Mouse (Mus musculus): ENCODE measurements at regions not wholly inside any gene's neighbourhood (a gene's known extent, or its start where the extent isn't known, plus 50 kb on each side); places are given as distances from the start of the nearest gene placed in this dataset.
"Not testable (repeated sequence)": the region's sequence is repeated elsewhere in the genome, so short reads cannot be mapped to it uniquely, and the experiment has no call there.

DNA sequence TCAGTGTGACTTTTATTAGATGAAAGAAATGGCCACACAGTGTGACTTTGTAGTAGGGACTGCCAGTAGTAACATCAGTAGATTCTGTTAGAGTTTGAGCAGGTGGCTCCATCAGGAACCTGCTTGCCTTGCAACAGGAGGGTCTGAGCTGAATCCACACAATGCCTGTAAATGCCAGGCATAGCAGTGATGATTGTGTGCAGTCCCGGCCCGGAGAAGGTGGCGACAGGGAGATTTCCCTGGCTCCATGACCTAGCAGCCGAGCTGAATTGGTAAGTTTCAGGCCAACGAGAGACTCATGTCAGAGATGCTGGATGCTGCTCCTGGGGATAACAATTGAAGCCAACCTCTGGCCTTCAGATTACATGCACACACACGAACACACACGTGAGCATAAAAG, 102.8 kb upstream of the Tbl1xr1 start:
- no peak for DNase-seq

DNA sequence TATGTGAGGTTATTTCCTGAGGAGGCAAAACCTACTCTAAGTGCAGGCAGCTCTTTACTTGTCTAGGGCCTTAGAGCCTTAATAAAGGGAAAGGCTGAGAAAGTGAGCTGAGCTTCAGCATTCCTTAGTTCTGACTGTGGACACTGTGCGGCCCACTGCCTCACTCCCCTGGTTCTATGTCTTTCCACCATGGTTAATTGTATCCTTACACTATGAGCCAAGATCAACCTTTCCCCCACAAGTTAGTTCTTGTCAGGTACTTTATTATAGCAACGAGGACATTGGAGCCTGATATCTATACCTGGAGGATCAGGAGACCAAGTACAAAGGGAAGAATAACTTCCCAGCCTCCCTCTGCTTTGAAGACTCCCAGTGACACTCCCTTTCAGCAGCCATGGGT, 101.7 kb upstream of the Tbl1xr1 start:
- no peak for DNase-seq

DNA sequence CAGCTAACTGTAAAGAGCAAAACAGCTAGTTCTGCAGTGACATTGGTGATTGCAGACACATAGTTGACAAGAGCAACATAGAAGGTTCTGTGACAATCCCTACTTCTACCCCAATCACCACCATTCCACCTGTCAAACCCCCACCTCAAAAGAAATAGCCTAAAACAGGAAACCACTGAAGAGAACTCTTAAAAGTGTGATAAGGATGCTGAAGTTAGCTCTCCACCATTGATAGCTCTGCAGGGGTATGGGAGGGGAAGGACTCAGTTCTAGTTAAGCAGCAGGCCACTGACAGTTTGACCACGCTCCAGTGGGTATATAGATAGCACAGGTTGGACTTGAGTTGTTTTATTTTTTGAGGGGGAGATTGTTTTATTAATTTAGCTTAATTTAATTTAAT, 98.7 kb upstream of the Tbl1xr1 start:
- DNase-seq = no peak

DNA sequence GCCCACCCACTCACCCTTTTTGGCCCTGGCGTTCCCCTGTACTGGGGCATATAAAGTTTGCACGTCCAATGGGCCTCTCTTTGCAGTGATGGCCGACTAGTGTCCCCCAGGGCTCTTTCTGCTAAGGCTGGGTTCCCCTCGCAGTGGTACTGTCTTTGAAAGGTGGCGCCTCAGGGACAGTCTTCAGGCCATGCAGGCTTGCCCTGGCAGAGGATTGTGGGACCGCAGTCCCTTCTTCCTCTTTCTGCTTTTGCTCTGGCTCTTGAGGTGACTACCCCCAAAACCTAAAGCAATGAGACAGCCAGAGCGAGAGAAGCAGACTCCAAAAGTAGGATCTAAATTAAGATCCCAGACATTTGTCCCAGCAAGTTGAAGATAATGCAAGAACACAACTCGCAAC, 93.5 kb upstream of the Tbl1xr1 start:
- no peak for DNase-seq

DNA sequence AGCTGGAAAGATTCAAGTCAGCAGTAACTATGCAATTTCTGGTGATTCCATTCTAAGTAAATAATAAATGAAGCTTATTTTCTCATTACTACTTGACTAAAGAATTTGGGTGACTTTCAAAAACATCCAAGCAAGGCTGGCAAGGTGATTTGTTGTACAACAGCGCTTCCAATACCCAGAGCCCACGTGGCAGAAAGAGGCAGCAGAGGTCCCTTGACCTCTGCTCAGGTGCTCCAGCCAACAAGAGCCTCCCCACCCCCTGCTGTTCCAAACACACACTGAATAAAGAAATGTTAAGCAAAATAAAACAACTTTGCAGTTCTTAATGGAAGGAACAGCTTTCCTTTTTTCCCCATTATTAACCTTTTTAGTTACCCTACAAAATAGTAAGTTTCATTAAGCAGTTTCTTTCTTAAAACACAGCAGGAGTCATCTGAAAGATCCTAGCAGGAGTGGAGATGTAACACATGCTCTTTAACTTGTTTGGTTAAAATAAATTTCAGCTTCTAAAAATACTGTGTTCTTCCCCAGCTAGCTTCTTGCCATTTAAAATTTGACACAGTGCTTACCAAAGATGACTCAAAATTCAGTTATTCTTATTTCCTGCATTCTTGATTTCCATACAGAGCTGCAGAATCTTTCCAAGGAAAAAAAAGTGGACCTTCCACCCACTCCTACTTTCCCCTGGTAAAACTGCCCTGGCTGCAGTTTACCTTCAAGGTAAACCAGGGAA, 92.3 kb upstream of the Tbl1xr1 start:
- no peak for DNase-seq

DNA sequence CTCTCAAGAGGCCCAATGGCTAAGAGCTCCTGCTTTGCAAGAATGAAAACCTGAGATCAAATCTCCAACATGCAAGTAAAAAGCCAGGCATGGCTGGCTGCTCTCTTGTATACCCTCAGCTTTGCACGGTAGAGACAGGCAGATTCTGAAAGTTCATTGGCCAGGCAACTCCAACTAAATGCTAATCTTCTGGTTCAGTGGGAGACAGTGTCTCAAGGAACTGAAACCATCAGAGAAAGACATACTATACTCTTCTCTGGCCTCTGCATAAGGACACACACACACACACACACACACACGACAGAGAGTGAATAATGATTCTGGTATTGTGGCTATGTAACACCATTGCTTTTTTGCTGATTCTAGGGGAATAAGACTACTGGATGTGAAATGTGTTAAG, 91.6 kb upstream of the Tbl1xr1 start:
- DNase-seq = no peak

DNA sequence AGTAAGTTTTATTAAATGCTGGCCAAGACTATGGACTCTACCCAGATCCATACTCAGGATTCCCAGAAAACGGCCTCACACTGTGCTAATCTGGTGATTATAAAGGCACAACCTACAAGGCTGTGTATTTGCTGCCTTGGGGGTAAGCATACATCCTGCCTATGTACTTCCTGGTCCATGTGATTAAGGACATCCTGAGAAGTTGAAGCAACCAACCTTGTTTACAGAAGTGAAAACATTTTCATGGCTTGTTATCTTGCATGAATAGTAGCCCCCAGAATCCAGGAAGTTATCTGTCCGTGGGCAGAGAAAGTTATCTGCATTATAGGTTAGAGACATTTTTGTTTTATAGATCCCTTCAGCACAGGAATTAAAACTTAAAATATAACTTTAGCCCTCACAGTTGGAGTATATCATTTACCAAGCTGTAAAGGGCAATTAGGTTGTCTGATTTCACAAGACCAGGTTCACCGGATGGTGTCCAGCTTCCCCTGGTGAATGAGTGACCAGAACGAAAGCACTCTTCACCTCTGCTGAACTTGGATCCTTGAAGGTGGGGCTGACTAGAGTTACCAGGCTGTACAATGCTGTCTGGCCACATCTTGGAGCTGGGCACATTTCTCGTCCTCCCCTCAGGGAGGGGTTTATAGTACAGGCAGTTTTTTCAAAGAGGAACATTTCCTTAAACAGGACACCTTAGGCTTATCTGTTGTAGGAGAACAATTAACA, 90.1 kb upstream of the Tbl1xr1 start:
- DNase-seq = no peak

DNA sequence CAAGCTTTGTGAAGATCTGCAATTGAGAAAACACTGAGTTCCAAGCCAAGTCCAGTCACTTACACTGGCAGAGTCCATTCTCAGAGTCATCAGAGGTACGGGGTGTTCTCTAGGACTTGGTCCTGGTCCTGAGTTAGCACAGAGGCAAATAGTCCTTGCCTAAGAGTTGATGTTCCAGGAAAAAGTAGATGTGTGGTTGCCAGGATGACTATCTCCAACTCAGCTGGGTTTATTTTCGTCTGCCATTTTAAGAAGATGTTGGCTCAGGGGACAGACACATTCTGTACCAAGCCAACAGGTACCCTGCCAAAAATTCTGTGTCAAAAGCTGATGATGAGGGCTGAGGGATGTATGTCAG, 89.6 kb upstream of the Tbl1xr1 start:
- no peak for DNase-seq

DNA sequence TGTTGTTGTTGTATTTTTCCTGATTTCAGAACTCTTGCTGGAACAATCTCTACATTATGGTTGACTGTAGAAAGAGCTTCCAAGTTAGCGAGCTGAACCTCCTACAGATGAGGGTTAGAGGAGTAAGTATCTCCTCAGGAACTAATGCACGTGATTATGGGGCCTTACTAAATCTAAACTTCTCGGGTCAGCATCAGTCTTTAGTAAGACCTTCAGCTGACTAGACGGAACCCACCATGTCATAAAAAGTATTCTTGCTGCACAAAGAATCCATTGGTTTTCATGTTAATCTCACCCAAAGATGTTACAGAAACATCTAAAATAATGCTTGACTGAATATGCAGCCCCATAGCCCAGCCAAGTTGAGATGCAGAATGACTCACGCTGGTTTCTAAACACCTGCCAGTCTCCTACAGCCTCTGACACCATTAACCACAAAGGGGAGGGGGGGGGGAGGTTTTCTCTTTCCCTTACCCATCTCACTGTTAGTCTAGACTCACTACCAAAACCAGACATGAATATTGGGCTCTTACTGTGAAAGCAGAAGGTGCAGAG, 88.9 kb upstream of the Tbl1xr1 start:
- no peak for DNase-seq

DNA sequence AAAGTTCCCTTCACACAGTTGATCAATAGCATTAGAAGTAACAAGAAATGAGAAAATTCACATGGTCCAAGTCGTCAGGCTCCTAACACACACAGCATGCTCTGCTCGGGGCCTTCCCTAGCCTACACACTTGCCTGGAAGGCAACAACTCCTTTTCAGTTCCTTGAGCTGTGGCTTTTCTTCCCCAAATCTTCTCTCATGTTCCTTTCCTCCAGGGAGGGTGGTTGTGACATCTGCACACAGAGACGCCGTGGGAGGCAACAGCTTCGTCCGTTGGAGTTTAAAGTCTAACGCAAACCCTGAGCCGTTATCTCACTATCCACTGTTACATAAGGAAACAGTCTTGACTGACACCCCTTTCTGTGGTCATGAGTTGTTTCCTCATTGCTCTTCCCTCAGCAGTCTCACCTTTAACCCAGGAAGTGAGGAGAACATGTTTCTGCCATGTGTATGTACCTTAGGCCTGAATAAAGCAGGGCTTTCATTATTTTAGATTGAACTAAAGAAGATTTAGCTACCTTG, 88.4 kb upstream of the Tbl1xr1 start:
- DNase-seq = no peak

DNA sequence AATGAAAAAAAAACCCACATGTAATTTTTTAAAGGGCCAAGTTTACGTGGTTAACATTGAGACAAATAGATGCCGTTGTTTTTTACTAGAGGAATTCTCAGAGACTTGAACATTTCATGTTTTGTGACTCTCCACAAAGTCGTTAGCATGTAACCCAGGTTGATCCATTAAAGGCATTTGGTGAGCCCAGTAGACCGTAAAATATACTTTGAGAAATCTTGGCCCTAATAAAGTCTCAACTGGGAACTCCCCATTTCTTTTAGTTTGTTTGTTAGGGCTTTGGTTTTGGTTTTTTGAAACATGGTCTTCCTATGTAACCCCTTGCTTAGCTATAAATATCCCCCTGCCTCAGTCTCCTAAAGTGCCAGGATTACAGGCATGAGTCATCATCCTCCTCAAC, 85.9 kb upstream of the Tbl1xr1 start:
- no peak for DNase-seq

DNA sequence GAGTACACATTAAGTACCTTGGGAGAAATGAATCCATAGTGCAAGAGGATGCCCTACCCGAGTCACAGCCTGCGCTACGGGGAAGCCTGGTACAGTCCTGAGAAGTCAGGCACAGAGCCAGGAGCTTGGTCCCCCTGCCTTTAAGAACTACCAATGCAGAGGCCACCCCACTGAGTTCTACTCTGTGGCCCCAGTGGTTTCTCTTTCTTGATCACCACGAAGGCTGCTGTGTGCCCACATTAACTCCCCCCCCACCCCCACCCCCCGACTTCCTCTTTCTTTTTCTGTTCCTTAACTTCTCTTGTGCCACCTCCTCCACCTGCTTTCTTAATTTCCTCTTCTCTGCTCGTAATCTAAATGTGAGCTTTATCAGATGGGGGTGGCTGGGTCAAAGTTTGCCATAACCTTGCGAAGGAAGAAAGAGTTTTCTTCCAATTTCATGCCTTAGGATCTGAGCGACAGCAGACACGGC, 84.7 kb upstream of the Tbl1xr1 start:
- no peak for DNase-seq

DNA sequence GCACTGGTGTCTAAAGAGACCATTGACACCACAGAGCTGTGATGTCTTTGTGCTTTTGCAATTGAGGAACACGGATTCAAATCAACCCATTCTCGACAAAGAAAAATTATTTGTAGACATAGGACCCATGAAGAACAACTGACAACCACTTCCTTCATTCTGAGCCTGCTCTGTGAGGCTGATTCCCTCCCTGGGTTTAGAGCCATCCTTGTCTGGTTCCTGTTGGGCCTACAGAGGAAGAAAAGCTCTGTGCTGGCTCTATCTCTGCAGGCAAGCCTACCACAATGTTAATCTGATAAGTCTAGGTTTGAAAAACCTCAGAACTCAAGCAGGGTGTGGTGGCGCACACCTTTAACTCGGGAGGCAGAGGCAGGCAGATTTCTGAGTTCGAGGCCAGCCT, 84.2 kb upstream of the Tbl1xr1 start:
- no peak for DNase-seq

DNA sequence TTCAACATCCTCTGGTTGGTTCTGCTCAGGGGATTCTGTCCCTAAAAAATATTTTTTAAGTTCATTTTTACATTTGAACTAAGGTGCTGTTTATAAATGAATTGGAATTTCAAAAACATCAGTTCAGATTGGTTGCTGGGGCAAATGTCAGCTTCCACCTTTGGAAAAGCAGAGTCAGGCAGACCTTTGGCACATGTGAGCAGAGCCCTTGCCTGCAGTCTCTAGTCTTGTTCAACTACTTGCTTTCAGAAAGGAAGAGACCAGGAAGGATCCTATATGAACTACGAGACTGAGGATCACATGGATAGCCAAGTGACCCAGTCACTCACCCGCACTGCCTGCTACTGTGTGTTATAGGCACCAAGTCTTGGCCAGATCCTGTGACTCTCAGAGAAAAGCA, 82.5 kb upstream of the Tbl1xr1 start:
- no peak for DNase-seq

DNA sequence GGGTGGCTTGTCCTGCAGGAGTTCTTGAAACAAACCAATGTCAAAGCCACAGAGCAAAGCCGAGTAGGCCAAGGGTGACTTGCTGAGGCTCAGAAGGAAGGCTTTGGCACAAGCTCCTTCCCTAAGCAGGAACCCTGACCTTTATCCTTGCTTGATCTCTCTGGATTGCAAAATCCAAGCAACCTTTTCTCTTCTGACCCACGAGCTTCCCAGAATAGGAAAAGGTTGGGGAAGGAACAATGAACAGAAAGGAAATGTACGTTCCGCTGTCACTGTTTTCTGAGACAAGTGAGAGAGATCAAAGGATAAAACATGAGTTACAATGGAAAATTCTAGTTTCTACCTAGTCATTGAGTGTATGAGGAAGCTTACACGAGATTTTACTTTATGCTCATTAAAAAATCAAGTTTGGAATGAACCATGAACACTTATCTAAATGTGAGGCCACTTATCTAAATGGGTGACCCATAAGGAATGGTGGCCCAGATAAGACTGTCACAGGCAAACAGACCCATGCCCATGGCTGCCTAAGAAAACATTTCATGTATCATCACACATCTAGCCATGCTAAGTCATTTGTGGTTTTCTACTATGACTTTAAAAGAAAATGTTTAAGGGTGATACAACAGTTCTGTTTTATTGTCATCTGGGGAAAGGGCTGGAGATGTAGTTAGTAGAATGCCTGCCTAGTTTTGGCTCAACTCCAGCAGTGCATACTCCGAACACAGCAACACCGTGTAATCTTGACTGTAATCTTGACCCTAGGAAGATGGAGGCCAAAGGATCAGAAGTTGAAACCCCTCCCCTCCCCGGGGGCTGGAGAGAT, 80.7 kb upstream of the Tbl1xr1 start:
- DNase-seq = no peak

DNA sequence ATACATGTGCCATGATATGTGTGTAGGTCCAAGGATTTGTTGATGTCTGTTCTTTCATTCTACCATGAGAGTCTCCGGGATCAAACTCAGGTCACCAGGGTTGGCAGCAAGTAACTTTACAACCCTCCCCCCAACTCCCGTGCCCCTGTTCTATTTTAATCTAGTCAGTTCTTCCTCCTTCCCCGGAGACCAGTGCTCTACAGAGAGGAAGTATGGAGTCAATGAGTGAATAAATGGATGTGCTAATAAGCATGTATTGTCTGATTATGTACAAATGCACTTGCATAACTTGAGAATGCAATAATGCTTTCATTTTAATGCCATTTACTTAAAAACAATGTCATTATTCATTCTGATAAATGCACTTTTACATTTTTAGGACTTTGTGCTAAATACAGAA, 79.1 kb upstream of the Tbl1xr1 start:
- no peak for DNase-seq

DNA sequence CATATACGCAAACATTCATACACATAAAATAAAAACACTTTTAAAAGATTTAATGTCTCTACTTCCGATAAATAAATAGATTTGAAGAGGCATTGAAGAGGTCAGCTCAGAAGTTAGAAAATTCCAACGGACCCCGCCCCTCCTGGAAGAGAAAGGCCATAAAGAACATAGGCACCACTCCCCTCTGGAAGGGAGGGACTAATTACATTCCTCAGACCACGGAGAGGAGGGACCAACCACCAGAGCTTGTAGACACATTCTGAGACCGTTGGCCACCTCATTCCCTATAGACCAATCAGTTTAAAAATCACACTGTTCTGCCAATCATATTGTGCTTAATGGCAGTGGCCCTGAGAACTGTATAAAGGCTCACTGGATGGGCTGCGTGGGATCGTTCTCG, 71.0 kb upstream of the Tbl1xr1 start:
- no peak for DNase-seq

DNA sequence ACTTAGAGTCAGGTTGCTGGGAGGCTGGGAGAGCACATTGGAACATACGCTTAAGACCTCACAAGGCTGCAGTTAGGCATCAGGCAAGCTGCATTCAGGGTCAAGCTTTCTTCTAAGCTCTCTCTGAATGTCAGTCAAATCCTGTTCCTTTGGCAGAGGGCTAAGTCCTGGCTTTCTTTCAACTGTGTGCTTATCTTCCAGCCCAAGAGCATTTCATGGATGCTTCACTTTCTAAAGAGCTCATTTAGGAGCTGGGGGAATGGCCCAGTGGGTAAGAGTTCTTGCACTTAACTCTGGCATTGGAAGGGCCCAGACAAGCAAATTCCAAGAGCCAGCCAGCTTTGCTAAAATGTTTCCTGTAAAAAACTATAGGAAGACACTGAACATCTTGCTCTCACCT, 70.3 kb upstream of the Tbl1xr1 start:
- no peak for DNase-seq

DNA sequence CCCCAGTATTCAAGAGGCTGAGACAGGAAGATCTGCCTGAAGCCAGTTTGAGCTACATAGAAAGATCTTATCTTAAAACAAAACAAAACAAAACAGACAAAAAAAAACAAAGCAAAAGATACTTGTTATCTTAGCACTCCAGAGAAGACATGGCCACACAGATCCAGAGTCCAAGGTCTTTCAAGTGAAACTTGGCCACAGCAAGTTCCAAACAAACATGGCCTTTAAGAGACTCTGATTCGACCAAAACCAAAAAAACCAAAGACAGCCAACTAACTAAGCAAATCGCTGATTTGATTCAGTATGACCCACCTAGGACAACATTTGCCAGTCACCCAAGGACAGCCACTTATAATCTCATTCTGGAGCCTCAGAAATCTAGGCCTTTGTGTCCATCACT, 69.8 kb upstream of the Tbl1xr1 start:
- DNase-seq = no peak

DNA sequence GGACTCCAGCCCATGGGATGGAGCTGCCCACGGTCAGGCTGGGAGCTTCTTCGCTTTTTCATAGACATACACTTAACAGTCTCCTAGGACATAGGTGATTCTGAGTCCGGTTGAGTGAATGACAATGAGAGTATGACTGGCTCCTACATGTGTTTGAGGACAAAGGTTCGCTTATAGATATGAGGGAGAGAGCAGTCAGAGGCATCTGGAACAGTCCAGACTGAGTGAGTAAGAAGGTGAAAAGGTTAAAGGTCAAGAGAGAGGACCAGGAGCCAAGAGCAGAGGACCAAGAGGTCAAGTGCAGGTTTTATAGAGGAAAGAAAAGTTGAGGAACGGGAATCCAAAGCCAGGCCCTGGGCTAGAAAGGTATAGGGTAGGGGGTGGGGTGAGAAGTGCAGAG, 68.7 kb upstream of the Tbl1xr1 start:
- DNase-seq = no peak

DNA sequence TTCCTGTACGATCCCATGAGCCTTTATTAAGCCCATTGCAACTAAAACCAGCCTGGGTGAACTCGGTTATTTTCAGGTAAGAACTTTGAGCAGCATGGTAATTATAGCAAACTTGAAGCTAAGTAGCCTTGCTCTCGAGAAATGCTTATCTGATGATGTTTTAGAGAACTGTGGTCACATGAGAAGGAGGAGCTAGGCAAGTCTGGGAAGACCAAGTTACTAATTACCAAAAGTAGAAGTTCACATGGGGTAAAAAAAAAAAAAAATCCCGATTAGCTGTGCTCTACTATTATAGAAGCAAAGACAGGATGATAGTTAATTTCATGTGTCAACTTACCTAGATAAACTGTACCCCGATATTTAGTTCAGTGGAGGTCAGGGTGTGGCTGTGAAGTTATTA, 68.0 kb upstream of the Tbl1xr1 start:
- no peak for DNase-seq

DNA sequence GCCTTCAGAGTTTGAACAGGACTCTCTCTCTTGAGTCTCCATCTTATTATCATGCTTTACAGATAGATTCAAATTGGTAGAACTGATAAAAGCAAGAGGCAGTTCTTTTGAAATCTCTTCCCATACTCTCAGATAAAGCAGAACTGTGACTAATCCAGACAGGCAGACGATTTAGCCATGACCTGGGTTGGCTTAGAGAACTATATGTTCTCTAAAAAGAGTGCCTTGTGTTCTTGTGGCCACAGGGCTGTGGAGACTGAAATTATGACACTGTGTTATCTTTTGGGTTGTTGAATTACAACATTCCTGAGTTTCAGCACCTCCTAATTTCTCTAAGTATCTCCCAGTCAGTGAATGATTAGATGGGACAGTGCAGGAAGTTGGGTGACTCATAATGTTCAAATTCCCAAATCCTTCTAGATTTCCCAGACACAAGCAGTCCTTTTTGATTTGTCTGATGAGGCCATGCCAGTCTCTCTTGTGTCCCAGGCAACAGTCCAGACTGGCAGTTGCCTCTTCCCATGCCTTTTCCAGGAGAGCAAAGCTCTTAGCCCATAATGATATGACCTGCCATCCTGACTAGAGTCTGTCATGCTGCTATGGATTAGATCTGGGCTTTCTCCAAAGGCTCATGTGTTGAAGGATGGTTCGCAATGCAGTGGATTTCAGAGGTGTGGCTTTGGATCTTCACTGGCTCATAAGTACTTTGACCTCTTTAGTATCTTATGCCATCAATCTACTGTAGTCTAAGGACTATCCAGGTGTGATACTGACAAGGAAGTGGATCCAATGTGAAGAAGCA, 66.4 kb upstream of the Tbl1xr1 start:
- DNase-seq = no peak

DNA sequence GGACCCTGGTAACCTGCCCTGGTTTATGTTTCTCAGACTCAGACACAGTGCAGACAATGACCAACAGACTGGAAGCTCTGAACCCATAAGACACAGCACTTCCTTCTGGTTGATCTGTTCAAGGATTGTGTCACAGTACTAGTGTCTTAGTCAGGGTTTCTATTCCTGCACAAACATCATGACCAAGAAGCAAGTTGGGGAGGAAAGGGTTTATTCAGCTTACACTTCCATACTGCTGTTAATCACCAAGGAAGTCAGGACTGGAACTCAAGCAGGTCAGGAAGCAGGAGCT, 65.8 kb upstream of the Tbl1xr1 start:
- not testable (repeated sequence) for DNase-seq
